Mouse (Mus musculus) macrophage (primary cell): ENCODE results near the gene Usp3. TPM values are rescaled to one million over a fixed set of nuclear protein-coding genes. Genes with fewer than 3 reads are reported as not detected.

Experiments
- H3K27ac ChIP-seq: fragments of 350-480 bp; formaldehyde crosslinking; 2 replicates; pipeline ENCODE4 v1.9.0; 2021
- H3K36me3 ChIP-seq: fragments of 350-480 bp; formaldehyde crosslinking; 2 replicates; pipeline ENCODE4 v1.9.0; 2021; ENCODE audit errors: inconsistent target
- H3K4me3 ChIP-seq: fragments of 350-480 bp; formaldehyde crosslinking; 2 replicates; pipeline ENCODE4 v1.9.0; 2021; ENCODE audit errors: inconsistent target
- H3K79me2 ChIP-seq: fragments of 350-480 bp; formaldehyde crosslinking; 2 replicates; pipeline ENCODE4 v1.9.0; 2021; ENCODE audit errors: inconsistent target
- WGBS: methylation state at CpG from one replicate; pipeline ENCODE4 v1.1.7; 2026; ENCODE audit warnings: inconsistent platforms; ENCODE audit not compliant: missing documents; 5-methylcytosine and 5-hydroxymethylcytosine counted together
- polyA plus RNA-seq: library from polyadenylated mRNA; stranded (reverse); fragments of 250-400 nt; gene quantifications from 3 replicates; pipeline ENCODE4 v1.2.4, GENCODE M21; 2018; ENCODE audit warnings: inconsistent platforms

Usp3 gene
- polyA plus RNA-seq, 1 experiment from 2014 or later = 26.5 TPM

GRCm38 (mm10) chr9:66501248-66501647 is 91.7 kb downstream of the Usp3 start:
- Histone ChIP-seq H3K4me3 (no peak overlapping the region), H3K79me2 (no peaks in the 10 kb centered on the region), H3K27ac (no peak overlapping the region), H3K36me3 (peaks cover 82% of the 10 kb centered on the region)
- 98% methylated on average over 2 of the region's 2 CpGs for WGBS

GRCm38 (mm10) chr9:66493992-66494391 is 99.0 kb downstream of the Usp3 start:
- Histone ChIP-seq H3K79me2 (no peaks in the 10 kb centered on the region), H3K36me3 (peaks cover 83% of the 10 kb centered on the region), H3K27ac (no peak overlapping the region), H3K4me3 (no peak overlapping the region)

GRCm38 (mm10) chr9:66492361-66492760 is 100.6 kb downstream of the Usp3 start:
- no peak overlapping the region for H3K27ac ChIP-seq
- WGBS = 11% methylated on average over 1 of the region's 1 CpGs
- H3K36me3 ChIP-seq = peaks cover 81% of the 10 kb centered on the region
- H3K4me3 ChIP-seq = no peak overlapping the region
- no peaks in the 10 kb centered on the region for H3K79me2 ChIP-seq

- Histone ChIP-seq H3K27ac (no peak overlapping the region), H3K79me2 (no peaks in the 10 kb centered on the region), H3K4me3 (no peak overlapping the region), H3K36me3 (peaks cover 86% of the 10 kb centered on the region)
Observed at GRCm38 (mm10) chr9:66488786-66489185, 104.2 kb downstream of the Usp3 start.

- 100% methylated on average over 3 of the region's 3 CpGs for WGBS
- Histone ChIP-seq H3K4me3 (no peak overlapping the region), H3K36me3 (peaks cover 87% of the 10 kb centered on the region), H3K27ac (no peak overlapping the region), H3K79me2 (no peaks in the 10 kb centered on the region)
Observed at GRCm38 (mm10) chr9:66483429-66483828, 109.5 kb downstream of the Usp3 start.

GRCm38 (mm10) chr9:66477785-66478184 is 115.2 kb downstream of the Usp3 start:
- H3K79me2 ChIP-seq = no peaks in the 10 kb centered on the region
- peaks cover 79% of the 10 kb centered on the region for H3K36me3 ChIP-seq
- no peak overlapping the region for H3K4me3 ChIP-seq
- WGBS = 94% methylated on average over 2 of the region's 2 CpGs
- no peak overlapping the region for H3K27ac ChIP-seq

- Histone ChIP-seq H3K79me2 (no peaks in the 10 kb centered on the region), H3K27ac (no peak overlapping the region), H3K4me3 (no peak overlapping the region), H3K36me3 (peaks cover 75% of the 10 kb centered on the region)
- 61% methylated on average over 4 of the region's 4 CpGs for WGBS
Observed at GRCm38 (mm10) chr9:66465087-66465486, 127.9 kb downstream of the Usp3 start.

Other genes with a start within 250 kb of the Usp3 start
- gene Herc1, start 242.7 kb downstream of the Usp3 start, polyA plus RNA-seq = 20.5 to 30.4 TPM (median 28.0 TPM) in 3 replicates
- 0.07 TPM in 1 of 3 replicates, not detected in the others for gene Fbxl22, start 78.5 kb downstream of the Usp3 start, polyA plus RNA-seq
- gene Car12, start 120.5 kb upstream of the Usp3 start, polyA plus RNA-seq = 0.09 to 0.11 TPM in 2 of 3 replicates, not detected in the other
- 3.3 to 4.4 TPM (median 4.3 TPM) in 3 replicates for gene Aph1b, start 202.3 kb upstream of the Usp3 start, polyA plus RNA-seq
- gene Gm10647, start 203.9 kb upstream of the Usp3 start, polyA plus RNA-seq = not detected in 3 replicates
- gene Aph1c, start 241.6 kb upstream of the Usp3 start, polyA plus RNA-seq = 28.2 to 132 TPM (median 63.8 TPM) in 3 replicates